Mouse (Mus musculus): ENCODE results near the gene Mbd5.

DNA sequence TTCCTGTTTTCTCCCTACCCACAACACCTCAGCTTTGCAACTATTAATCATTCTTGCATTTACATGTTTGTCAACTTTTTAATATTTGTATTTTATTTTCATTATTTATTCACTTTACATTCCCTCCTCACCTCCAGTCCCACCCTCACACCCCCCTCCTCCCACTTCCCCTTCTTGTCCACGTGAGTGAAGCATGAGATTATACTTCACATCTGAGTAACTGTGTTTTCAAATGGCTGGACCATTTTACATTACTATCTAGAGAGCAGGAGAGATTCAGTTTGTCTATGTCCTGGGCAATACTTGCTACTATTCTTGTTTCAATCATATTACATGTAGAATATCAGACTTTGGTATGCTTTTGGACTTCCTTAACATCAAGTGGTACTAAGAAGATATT, 204.3 kb downstream of the Mbd5 start:
- TF ChIP-seq CTCF (IDR thresholded peaks at IDR 0.05; ENCODE audit: extremely low read depth, insufficient read depth, low read length) = no peak
- TF ChIP-seq POLR2A (IDR thresholded peaks at IDR 0.05; ENCODE audit: extremely low read depth, insufficient read depth, low read length) = no peak
